Mouse (Mus musculus): ENCODE measurements around the gene Prss40. TPM values are rescaled to one million over a fixed set of nuclear protein-coding genes. Genes with fewer than 3 reads are reported as not detected.

Gene Prss40
- total and polyA plus RNA-seq, 2 experiments from 2014 or later, result not detected

DNA sequence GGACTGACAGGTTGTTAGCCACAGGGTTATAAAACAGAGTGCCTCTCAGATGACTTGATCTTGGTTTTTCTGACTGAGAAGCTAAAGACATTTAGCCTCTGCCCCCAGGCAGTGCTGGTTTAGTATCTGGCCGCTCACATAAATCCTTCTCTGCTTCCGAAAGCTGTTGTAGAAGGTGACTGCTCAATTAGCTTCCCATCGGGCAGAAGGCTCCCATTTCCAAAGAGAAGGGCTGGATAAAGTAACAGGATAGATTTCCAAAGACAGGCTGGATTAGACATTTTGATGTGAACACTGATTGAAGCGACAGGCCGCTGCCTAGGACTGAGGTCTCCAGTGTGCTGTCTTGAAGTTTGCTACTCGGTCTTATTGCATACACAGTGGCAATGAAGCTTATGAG, 21.5 kb upstream of the Prss40 start:
- 72% methylated on average over 6 of the region's 6 CpGs for WGBS
- Histone ChIP-seq H3K9ac (no peak overlapping the region), H3K4me3 (ENCODE audit: low read depth, low read length) (no peak overlapping the region)

DNA sequence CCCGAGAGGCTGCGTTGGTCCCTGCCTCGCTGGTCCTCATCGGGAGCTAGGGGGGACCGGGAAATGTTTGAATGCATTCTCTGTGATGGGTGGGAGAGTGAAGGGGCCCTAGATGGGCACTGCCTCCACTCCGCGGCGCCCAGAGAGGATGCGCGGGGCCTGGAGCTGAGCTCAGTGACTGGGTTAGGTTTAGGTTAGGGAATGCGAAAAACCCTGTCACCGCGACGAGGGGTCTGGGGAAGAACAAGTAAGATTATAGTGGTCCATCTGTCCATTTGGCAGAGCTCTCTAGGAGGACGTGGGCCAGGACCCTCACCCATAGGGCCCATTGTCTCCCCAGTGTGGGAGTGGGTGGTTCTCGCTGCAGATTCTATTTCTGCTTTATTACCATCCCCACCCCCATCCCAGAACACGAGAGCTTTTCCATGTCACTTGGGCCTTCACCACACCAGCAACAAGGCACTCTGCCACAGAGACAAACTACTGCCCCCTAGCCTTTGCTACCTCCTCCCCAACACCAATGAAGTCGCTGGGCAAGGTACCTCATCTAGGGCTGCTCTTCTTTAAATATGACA, 19.1 kb upstream of the Prss40 start:
- H3K9me3 ChIP-seq (ENCODE audit: low read length), result no peaks in the 10 kb centered on the region
- peak; percentile 47 for ATAC-seq
- H3K4me2 ChIP-seq (ENCODE audit: low read depth), result peak overlapping the region; percentile 86
- H3K4me3 ChIP-seq (ENCODE audit: low read depth, low read length), result peak overlapping the region; percentile 54
- TF ChIP-seq CTCF (IDR thresholded peaks at IDR 0.05; ENCODE audit: low read depth), result peak; percentile 39
- WGBS, result under 1% methylated on average over 18 of the region's 18 CpGs
- H3K36me3 ChIP-seq (ENCODE audit: insufficient read depth), result no peaks in the 10 kb centered on the region
- peak overlapping the region; percentile 94 for H3K27ac ChIP-seq (ENCODE audit: low read depth, low read length)
- peak overlapping the region; percentile 81 for H3K9ac ChIP-seq
- no peak for DNase-seq
- peaks cover 7% of the 10 kb centered on the region; the same call in 1 of the 2 replicates for H3K27me3 ChIP-seq (ENCODE audit: insufficient read depth, low read length)
- H3K4me1 ChIP-seq (ENCODE audit: insufficient read depth), result peaks cover 9% of the 10 kb centered on the region; the same call in 1 of the 2 replicates

More for the DNA sequence above, 21.5 kb upstream of the Prss40 start:
- no peaks in the 10 kb centered on the region for H3K27me3 ChIP-seq (ENCODE audit: insufficient read depth, low read length)
- H3K36me3 ChIP-seq (ENCODE audit: insufficient read depth), result peaks cover 7% of the 10 kb centered on the region
- ATAC-seq (no peak), DNase-seq (no peak)
- peak overlapping the region; percentile 1; the same call in 1 of the 2 replicates for H3K4me2 ChIP-seq (ENCODE audit: low read depth)
- no peak for TF ChIP-seq CTCF (IDR thresholded peaks at IDR 0.05; ENCODE audit: low read depth)
- no peaks in the 10 kb centered on the region for H3K9me3 ChIP-seq (ENCODE audit: low read length)
- peaks cover 9% of the 10 kb centered on the region; the same call in 1 of the 2 replicates for H3K4me1 ChIP-seq (ENCODE audit: insufficient read depth)
- H3K27ac ChIP-seq (ENCODE audit: low read depth, low read length), result no peak overlapping the region

DNA sequence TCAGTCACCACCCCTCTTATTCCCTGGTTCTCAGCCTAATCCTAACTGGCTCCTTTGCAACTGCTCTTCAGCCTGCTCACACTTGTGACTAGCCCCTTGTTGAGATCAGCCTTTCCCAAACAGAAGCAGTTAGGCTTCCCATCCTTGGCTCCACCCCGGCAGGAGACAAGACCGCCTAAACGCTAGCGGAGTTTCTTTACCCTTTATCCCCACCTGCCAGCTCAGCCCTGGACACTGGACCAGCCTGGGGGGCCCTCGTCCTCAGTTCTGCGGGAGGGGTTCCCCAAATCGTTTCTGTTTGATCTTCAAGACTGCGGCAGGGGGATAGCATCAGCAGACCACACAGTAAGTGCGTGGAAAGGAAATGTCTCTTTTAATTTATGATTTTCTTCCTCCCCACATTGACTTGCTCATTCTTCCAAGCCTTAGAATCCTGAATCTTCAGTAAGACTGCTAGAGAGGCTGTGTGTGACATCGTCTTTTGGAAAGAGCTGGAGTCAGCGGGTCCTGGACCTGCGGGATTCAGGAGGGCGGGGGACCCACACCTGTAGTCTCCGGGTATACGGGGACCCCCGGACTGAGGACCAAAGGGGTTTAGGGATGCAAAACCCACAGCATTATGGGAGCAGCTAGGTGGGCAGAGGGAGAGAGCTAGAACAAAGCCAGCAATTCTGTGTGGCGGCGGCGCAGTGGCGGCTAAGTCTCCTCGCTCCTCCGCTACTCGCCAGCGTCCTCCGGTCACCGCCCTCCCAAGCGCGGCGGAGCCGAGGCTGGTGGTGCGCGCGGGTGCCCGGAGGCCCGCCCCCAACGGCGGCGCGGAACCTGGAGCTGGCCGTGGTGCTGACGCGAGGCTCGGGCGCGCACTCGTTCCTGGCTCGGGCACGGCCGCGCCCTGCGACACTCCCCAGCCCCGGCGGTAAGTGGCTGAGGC, 18.4 kb upstream of the Prss40 start, which contains the start of gene Amer3:
Gene Amer3 (plus strand): TSS at position 807 of the 931 bp plus-strand sequence.
- DNase-seq (peak; percentile 91), ATAC-seq (peak; percentile 92)
- Histone ChIP-seq H3K27ac (ENCODE audit: low read depth, low read length) (peak within 1 kb of the TSS; percentile 94), H3K9ac (peak within 1 kb of the TSS; percentile 81), H3K4me2 (ENCODE audit: low read depth) (peak within 1 kb of the TSS; percentile 86), H3K4me1 (ENCODE audit: insufficient read depth) (peaks cover 9% of the 10 kb centered on the region; the same call in 1 of the 2 replicates), H3K36me3 (ENCODE audit: insufficient read depth) (no peaks in the 10 kb centered on the region), H3K27me3 (ENCODE audit: insufficient read depth, low read length) (peaks cover 8% of the 10 kb centered on the region; the same call in 1 of the 2 replicates), H3K9me3 (ENCODE audit: low read length) (no peaks in the 10 kb centered on the region), H3K4me3 (ENCODE audit: low read depth, low read length) (peak within 1 kb of the TSS; percentile 54)
- TF ChIP-seq CTCF (IDR thresholded peaks at IDR 0.05; ENCODE audit: low read depth), result no peak
- 1% methylated on average over 52 of the region's 53 CpGs for WGBS

DNA sequence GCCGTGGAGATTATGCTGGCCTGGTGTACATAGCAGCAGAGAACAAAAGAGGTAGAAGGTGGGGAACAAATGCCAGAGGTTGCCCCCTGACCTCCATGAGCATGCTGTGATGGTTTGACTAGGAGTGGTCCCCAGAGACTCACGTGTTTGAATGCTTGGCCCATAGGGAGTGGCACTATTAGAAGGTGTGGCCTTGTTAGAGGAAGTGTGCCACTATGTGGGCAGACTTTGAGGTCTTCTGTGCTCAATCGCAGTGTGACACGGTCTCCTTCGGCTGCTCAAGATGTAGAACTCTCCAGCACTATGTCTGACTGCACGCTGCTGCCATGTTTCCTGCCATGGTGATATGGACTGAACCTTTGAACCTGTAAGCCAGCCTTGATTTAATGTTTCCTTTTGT, 12.5 kb upstream of the Prss40 start:
- H3K4me3 ChIP-seq (ENCODE audit: low read depth, low read length), result no peak overlapping the region
- no peaks in the 10 kb centered on the region for H3K4me1 ChIP-seq (ENCODE audit: insufficient read depth)
- ATAC-seq, result no peak
- H3K36me3 ChIP-seq (ENCODE audit: insufficient read depth), result no peaks in the 10 kb centered on the region
- no peaks in the 10 kb centered on the region for H3K9me3 ChIP-seq (ENCODE audit: low read length)
- H3K27ac ChIP-seq (ENCODE audit: low read depth, low read length), result no peak overlapping the region
- no peak overlapping the region for H3K9ac ChIP-seq
- DNase-seq, result no peak
- no peak overlapping the region for H3K4me2 ChIP-seq (ENCODE audit: low read depth)
- 81% methylated on average over 6 of the region's 6 CpGs for WGBS
- H3K27me3 ChIP-seq (ENCODE audit: insufficient read depth, low read length), result peaks cover 8% of the 10 kb centered on the region; the same call in 1 of the 2 replicates
- no peak for TF ChIP-seq CTCF (IDR thresholded peaks at IDR 0.05; ENCODE audit: low read depth)

DNA sequence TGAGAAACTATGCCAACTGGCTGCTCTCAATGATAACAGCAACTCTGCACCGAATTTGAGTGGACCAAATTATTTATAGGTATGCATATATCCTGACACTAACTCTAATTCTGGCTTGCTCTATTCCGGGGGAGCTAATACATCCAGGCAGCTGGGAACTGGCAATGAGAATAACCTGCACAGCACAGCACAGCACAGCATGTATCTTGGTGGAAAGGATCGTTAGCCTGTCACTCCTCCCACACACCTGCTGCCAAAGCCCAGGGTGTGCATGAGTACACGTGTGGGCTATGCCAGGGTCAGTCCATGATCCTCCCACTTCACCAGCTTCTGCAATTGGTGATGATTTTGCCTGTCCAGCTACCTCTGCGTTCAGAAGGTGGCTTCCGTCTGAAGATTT, 10.7 kb upstream of the Prss40 start:
- 66% methylated on average over 6 of the region's 6 CpGs for WGBS
- DNase-seq, result no peak

DNA sequence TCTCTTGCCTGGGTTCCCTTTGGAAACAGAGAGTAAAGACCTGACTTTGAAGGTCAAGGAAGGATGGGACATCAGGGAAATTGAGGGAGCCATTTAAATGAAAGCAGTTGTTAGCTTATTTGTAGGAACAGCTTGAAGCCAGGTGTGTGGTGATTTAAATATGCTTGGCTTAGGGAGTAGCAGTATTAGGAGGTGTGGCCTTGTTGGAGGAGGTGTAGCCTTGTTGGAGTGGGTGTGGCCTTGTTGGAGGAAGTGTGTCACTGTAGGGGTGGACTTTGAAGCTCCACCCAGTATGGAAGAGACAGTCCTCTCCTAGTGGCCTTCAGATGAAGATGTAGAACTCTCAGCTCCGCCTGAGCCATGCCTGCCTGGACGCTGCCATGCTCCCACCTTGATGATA, 9.1 kb upstream of the Prss40 start:
- no peak for TF ChIP-seq CTCF (IDR thresholded peaks at IDR 0.05; ENCODE audit: low read depth)

More for the DNA sequence above, 10.7 kb upstream of the Prss40 start:
- Histone ChIP-seq H3K9me3 (ENCODE audit: low read length) (no peaks in the 10 kb centered on the region), H3K36me3 (ENCODE audit: insufficient read depth) (no peaks in the 10 kb centered on the region), H3K4me3 (ENCODE audit: low read depth, low read length) (no peak overlapping the region), H3K4me1 (ENCODE audit: insufficient read depth) (no peaks in the 10 kb centered on the region), H3K27me3 (ENCODE audit: insufficient read depth, low read length) (peaks cover 8% of the 10 kb centered on the region; the same call in 1 of the 2 replicates), H3K4me2 (ENCODE audit: low read depth) (no peak overlapping the region), H3K27ac (ENCODE audit: low read depth, low read length) (no peak overlapping the region), H3K9ac (no peak overlapping the region)
- TF ChIP-seq CTCF (IDR thresholded peaks at IDR 0.05; ENCODE audit: low read depth), result no peak
- no peak for ATAC-seq

More for the DNA sequence above, 9.1 kb upstream of the Prss40 start:
- Histone ChIP-seq H3K27me3 (ENCODE audit: insufficient read depth, low read length) (0 out of 2 replicates have a peak, but pooled peaks cover under 1% of the 10 kb centered on the region), H3K9ac (no peak overlapping the region), H3K4me2 (ENCODE audit: low read depth) (no peak overlapping the region), H3K27ac (ENCODE audit: low read depth, low read length) (no peak overlapping the region), H3K36me3 (ENCODE audit: insufficient read depth) (no peaks in the 10 kb centered on the region), H3K4me1 (ENCODE audit: insufficient read depth) (no peaks in the 10 kb centered on the region), H3K4me3 (ENCODE audit: low read depth, low read length) (no peak overlapping the region), H3K9me3 (ENCODE audit: low read length) (no peaks in the 10 kb centered on the region)
- 79% methylated on average over 2 of the region's 2 CpGs for WGBS
- DNase-seq (no peak), ATAC-seq (no peak)

Data from forebrain, postnatal 0 days (tissue).